Mouse (Mus musculus) brain, embryonic 14.5 days (tissue): ENCODE results near the gene Hist1h3g. TPM values are rescaled to one million over a fixed set of nuclear protein-coding genes. Genes with fewer than 3 reads are reported as not detected.

Experiments
- DNase-seq: peaks from one replicate; pipeline ENCODE4 v3.0.0-alpha.2; 2011; ENCODE audit warnings: low read depth
- CTCF ChIP-seq: fragments of 200-500 bp; IDR thresholded peaks from 2 replicates; pipeline ENCODE4 v1.5.1; 2012; ENCODE audit warnings: inconsistent platforms, mild to moderate bottlenecking, moderate library complexity, borderline replicate concordance; ENCODE audit not compliant: insufficient read depth, insufficient read length; ENCODE audit errors: extremely low read depth
- POLR2A ChIP-seq: fragments of 200-500 bp; IDR thresholded peaks from 2 replicates; pipeline ENCODE4 v1.6.1; 2012; ENCODE audit warnings: mild to moderate bottlenecking, inconsistent platforms, borderline replicate concordance; ENCODE audit not compliant: poor library complexity, insufficient read depth, insufficient read length, severe bottlenecking; ENCODE audit errors: extremely low read depth
- polyA plus RNA-seq: library from polyadenylated mRNA; depleted of rRNA; stranded (reverse); fragments of >200 nt; gene quantifications from 2 replicates; pipeline ENCODE4 v1.2.3, GENCODE M21; 2012; rRNA removed

The Hist1h3g gene
- polyA plus RNA-seq, 1 experiment = 25.5 TPM

DNA sequence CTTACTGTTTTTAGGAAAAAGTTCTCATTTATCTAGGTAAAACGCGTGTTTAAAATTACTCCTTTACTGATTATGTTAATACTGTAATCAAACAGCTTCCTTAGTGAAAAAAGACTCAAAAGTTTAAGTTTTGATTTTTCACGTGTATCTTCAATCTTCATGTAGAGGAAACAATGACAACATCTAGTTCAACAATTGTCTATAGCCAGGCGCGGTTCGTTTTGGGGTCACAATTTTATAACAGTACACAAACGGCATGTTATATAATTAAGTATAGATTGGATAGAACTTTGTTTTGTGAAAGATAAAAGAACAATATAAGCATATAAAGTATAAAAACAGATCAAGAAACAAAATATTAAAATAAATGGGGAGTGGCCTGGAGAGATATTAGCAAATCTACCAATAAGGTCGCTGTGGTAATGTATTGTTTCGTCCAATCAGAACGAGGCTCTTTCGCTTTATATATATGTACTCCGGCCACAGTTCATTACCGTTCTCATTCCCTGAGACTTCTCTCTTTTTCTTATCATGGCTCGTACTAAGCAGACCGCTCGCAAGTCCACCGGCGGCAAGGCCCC lies 40.1 kb downstream of the Hist1h3g start, which contains the start of gene Hist1h3d:
Gene Hist1h3d, plus strand, starts transcription at position 493 of the 581 bp plus-strand sequence.
- no peak for TF ChIP-seq POLR2A
- no peak for TF ChIP-seq CTCF
- peak; percentile 96 for DNase-seq

DNA sequence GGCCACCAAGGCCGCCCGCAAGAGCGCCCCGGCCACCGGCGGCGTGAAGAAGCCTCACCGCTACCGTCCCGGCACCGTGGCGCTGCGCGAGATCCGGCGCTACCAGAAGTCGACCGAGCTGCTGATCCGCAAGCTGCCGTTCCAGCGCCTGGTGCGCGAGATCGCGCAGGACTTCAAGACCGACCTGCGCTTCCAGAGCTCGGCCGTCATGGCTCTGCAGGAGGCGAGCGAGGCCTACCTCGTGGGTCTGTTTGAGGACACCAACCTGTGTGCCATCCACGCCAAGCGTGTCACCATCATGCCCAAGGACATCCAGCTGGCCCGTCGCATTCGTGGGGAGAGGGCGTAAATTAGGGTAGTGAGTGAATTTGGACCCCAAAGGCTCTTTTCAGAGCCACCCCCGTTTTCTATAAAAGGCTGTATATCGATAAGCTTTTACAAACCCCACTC lies 40.7 kb downstream of the Hist1h3g start:
- DNase-seq = peak; percentile 32

DNA sequence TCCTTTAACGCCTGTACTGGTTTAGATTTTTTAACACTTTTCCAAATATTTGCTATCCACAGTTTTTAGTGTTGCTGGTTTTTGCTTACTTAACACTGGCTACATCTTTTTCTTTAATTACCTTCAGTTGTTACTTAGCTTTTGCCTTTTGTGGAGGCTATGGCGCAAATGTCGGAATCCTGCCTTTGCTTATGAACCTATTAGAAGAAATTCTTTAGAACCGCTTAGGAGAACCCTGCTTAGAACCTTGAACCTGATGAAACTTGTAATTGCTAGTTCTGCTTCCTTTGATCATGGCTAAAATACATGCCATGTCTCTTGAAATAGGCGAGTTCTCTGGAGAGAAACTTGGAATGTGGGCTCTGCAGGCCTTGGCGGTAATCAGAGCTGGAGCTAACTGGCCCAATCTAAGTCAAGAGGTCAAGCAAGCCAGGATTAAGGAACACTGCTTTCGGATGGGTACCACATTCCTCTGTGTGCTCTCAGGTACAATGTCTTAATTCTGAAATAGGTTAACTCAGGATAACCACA lies 41.2 kb downstream of the Hist1h3g start:
- no peak for TF ChIP-seq POLR2A
- TF ChIP-seq CTCF = no peak
- DNase-seq = peak; percentile 39

DNA sequence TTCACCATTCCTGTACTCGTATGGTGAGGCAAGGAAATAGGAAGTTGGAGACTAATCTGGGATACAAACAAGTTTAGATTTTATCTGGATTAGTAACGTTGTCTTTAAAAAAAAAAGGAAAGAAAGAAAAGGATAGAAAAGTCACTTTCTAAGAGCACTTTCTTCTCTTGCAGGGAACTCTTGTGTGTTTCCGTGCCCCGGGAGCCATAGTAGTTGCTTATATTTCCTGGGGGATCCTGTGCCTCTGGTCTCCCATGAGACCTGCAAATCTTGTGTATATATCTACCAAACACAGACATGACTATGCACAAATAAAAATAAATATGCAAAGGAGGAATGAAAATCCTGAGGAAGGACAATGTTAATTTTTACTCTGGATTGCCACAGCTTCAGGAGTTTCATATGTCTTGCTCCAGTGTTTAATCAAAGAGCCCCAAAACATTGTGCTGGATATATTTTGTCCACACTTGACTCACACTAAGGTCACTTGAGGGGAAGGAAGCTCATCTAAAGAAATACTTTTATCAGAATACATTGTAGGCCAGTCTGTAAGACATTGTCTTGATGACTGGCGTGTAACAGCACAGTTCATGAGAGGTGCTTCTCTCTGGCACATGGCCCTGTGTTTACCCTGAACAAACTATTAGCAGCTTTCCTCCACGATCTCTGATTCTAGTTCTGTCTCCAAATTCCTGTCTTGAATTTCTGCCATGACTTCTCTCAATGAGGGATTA lies 41.9 kb downstream of the Hist1h3g start:
- peak; percentile 19 for DNase-seq
- TF ChIP-seq POLR2A = no peak
- no peak for TF ChIP-seq CTCF

DNA sequence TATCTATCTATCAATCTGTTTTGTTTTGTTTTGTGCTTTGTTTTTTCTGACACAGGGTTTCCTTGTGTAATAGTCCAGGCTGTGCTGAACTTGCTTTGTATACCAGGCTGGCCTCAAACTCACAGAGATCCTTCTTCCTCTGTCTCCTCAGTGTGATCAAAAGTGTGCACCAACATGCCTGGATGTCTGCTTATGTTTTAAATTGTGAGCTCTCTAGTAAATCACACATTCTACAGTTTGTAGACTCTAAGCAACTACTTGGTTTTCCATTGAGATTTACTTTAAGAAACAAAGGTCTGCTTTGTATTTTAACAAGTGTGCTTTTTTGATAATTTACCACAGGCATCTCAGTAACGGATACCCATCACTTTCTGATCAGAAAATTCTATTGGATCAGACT lies 42.6 kb downstream of the Hist1h3g start:
- no peak for DNase-seq
- TF ChIP-seq POLR2A (no peak), CTCF (no peak)

DNA sequence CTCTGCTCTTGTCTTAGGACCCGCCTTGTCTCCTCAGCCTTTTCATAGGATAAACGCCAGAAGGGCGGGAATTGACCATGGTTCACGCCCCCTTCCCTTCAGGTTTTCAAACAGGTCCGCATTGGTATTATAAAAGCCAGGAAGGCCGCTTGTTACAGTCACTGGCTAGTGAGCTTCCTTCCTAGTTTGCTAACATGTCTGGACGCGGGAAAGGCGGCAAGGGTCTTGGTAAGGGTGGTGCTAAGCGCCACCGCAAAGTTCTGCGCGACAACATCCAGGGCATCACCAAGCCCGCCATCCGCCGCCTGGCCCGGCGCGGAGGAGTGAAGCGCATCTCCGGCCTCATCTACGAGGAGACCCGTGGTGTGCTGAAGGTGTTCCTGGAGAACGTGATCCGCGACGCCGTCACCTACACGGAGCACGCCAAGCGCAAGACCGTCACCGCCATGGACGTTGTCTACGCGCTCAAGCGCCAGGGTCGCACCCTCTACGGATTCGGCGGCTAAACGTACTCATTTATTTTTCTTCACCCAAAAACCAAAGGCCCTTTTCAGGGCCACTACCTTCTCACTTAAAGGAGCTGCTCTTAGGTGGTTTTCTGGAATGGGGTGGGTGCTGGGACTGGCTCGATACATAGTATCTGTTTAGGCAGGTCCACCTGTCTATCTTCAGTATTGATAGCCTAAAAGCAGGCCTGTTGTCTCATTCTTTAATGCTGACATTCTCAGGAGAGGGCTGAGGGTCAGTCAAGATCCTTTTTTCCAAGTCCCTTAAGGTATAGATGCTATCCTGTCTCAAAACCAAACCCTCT lies 46.4 kb downstream of the Hist1h3g start, which contains the start of gene Hist1h4d:
Gene Hist1h4d, plus strand, starts transcription at position 191 of the 811 bp plus-strand sequence.
- peak; percentile 99 for DNase-seq
- TF ChIP-seq CTCF = no peak
- TF ChIP-seq POLR2A = peak; percentile 86; the same call in 1 of the 2 replicates

DNA sequence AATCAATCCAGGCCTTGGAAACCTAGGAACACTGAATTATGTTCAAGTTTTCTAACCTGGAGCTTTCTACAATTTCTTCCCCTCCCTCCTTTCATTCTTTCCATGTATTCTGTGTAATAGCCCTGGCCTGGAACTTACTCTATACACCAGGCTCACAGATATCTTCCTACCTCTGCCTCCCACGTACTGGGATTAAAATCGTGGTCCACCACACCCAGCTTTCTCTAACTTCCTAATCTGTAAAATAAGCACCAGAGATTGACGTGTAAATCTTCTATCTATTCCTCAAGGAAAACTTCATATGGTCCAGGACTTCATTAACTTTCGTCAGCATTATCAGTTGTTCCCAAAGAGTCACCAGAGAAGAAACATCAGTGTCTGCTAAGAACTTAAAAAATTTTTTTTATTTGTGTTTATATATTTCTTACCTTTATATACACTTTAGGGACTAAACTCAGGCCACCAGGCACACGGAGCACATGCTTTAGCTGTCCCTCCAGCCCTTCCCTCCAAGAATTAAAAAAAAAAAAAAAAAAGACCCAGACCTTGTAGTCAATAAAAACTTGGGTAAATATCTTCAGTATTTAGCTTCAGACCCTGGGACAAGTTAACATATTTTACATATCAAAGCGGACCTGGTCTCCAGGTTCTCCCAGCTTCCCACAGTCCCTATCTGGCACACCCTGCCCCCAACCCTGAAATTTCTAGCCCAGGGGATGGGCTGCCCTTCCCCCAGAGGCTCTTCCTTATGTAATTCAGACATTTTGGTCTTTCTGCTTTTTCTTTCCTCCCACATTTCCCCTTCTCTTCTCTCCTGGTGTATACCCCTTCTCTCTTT lies 47.2 kb downstream of the Hist1h3g start:
- no peak for TF ChIP-seq CTCF
- no peak for TF ChIP-seq POLR2A
- peak; percentile 26 for DNase-seq

DNA sequence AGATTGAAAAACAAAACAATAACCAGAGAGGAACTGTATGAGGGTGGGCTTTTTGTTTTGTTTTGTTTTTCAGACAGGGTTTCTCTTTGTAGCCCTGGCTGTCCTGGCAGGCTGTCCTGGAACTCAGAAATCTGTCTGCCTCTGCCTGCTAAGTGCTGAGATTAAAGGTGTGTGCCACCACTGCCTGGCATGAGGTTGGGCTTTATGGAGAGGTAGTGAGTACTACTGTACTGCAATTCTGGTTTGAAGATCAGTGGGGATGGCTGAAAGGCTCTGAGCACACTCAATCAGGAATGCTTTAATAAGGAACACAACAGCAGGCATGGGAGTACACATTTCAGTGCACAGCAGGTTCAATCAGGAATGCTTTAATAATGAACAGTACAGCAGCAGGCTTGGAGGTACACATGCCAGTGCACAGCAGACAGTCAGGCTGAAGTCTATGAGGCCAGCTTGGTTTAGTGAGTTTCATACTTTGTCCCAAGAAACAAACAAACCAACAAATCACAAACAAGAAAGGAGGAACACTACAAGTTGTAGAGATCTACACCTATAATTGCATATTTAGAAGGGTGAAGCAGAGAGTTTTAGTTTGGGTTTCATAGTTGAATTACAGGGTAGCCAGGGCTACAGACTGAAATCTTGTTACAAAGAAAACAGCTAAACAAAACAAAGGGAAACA lies 48.3 kb downstream of the Hist1h3g start:
- TF ChIP-seq POLR2A (no peak), CTCF (no peak)
- peak; percentile 26 for DNase-seq

DNA sequence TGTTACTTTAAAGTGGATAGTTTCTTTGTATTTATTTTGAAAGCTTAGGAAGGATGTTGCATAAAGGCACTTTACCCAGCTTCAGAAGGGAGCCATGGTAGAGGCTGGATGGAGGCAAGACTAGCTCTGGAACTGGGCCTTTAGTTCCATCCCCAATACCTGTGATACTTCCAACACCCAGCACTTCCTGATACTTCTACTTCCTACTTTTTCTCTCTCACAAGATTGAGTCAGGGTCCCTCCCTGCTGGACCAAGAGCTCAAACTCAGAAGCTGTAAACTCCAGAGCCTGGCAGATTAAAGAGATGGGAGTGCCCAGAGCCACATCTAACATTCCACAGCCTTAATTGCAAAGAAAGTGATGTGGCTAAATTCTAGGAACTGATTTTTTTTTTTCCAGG lies 49.1 kb downstream of the Hist1h3g start:
- TF ChIP-seq POLR2A = no peak

DNA sequence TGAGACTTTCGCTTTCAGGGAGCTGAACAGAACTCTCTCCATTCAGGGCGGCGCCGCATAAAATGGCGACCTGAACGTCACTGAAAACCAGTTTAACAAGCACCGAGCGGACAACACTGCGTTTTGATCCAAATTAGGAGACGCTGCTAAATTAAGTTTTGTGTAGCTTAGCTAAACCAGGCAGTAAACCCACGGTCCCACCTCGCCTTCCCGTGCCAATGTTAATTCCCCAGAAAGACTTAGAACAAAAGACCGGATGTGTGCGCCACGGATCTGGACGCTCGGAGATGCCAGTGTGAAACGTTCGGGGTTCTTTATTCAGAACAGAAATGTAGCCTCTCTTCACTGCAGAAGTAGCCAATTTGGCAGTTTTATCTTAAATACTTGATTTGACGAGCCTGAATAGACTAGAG lies 49.8 kb downstream of the Hist1h3g start:
- DNase-seq = peak; percentile 88
- TF ChIP-seq CTCF (no peak), POLR2A (peak; percentile 22; the same call in 1 of the 2 replicates)

More for the DNA sequence above, 49.1 kb downstream of the Hist1h3g start:
- DNase-seq = peak; percentile 42

Other genes with a start within 250 kb of the Hist1h3g start
- 21.2 and 22.4 TPM in 2 replicates for gene Zfp322a, start 166.2 kb upstream of the Hist1h3g start, polyA plus RNA-seq
- gene Abt1, start 111.6 kb upstream of the Hist1h3g start, polyA plus RNA-seq = 7.2 and 8.3 TPM in 2 replicates
- gene Btn1a1, start 69.5 kb upstream of the Hist1h3g start, polyA plus RNA-seq = 0.05 and 0.12 TPM in 2 replicates
- gene Btn2a2, start 46.6 kb upstream of the Hist1h3g start, polyA plus RNA-seq = 0.03 and 0.11 TPM in 2 replicates
- 23.3 and 31.7 TPM in 2 replicates for gene Hist1h4h, start 4.4 kb upstream of the Hist1h3g start, polyA plus RNA-seq
- gene Hist1h2af, start 1.5 kb upstream of the Hist1h3g start, polyA plus RNA-seq = 474 and 536 TPM in 2 replicates
- 4.4 and 4.7 TPM in 2 replicates for gene Hist1h2bh, start 8.0 kb downstream of the Hist1h3g start, polyA plus RNA-seq
- gene Hist1h3f, start 8.6 kb downstream of the Hist1h3g start, polyA plus RNA-seq = 4.5 and 5.5 TPM in 2 replicates
- 17.2 and 25.6 TPM in 2 replicates for gene Hist1h4f, start 16.2 kb downstream of the Hist1h3g start, polyA plus RNA-seq
- 0.39 and 0.51 TPM in 2 replicates for gene Hist1h1d, start 17.8 kb downstream of the Hist1h3g start, polyA plus RNA-seq
- gene Hist1h3e, start 26.9 kb downstream of the Hist1h3g start, polyA plus RNA-seq = 34.2 and 40.6 TPM in 2 replicates
- gene Hist1h2ae, start 35.8 kb downstream of the Hist1h3g start, polyA plus RNA-seq = 17.9 and 18.0 TPM in 2 replicates
- 44.4 and 68.0 TPM in 2 replicates for gene Hist1h2bg, start 36.0 kb downstream of the Hist1h3g start, polyA plus RNA-seq
- gene Hist1h2bf, start 38.8 kb downstream of the Hist1h3g start, polyA plus RNA-seq = 15.0 and 21.6 TPM in 2 replicates
- 7.2 and 13.6 TPM in 2 replicates for gene Hist1h2ad, start 39.0 kb downstream of the Hist1h3g start, polyA plus RNA-seq
- 21.8 and 24.7 TPM in 2 replicates for gene Hist1h3d, start 40.3 kb downstream of the Hist1h3g start, polyA plus RNA-seq
- gene Hist1h4d, start 46.2 kb downstream of the Hist1h3g start, polyA plus RNA-seq = 6.5 and 18.7 TPM in 2 replicates
- gene Hist1h2be, start 85.7 kb downstream of the Hist1h3g start, polyA plus RNA-seq = 3.5 TPM in 2 replicates
- gene Hist1h1e, start 87.1 kb downstream of the Hist1h3g start, polyA plus RNA-seq = 5.8 and 7.8 TPM in 2 replicates
- gene Hist1h2ac, start 148.5 kb downstream of the Hist1h3g start, polyA plus RNA-seq = 1.7 and 1.8 TPM in 2 replicates
- gene Hist1h2bc, start 148.8 kb downstream of the Hist1h3g start, polyA plus RNA-seq = 32.0 and 48.5 TPM in 2 replicates
- gene Hist1h1t, start 160.4 kb downstream of the Hist1h3g start, polyA plus RNA-seq = 0.08 TPM in 1 of 2 replicates, not detected in the other
- 4.6 and 11.6 TPM in 2 replicates for gene Hist1h4c, start 163.0 kb downstream of the Hist1h3g start, polyA plus RNA-seq
- 1.7 and 2.3 TPM in 2 replicates for gene Hfe, start 175.4 kb downstream of the Hist1h3g start, polyA plus RNA-seq
- 12.1 and 16.0 TPM in 2 replicates for gene Hist1h1c, start 203.4 kb downstream of the Hist1h3g start, polyA plus RNA-seq
- 30.4 and 54.0 TPM in 2 replicates for gene Hist1h3c, start 210.2 kb downstream of the Hist1h3g start, polyA plus RNA-seq
- 11.1 and 17.5 TPM in 2 replicates for gene Hist1h2bb, start 211.3 kb downstream of the Hist1h3g start, polyA plus RNA-seq
- 34.0 and 49.9 TPM in 2 replicates for gene Hist1h2ab, start 215.7 kb downstream of the Hist1h3g start, polyA plus RNA-seq
- 49.2 and 55.6 TPM in 2 replicates for gene Hist1h3b, start 216.8 kb downstream of the Hist1h3g start, polyA plus RNA-seq
- 17.9 and 20.4 TPM in 2 replicates for gene Hist1h4b, start 221.6 kb downstream of the Hist1h3g start, polyA plus RNA-seq
- 11.6 and 33.9 TPM in 2 replicates for gene Hist1h4a, start 225.8 kb downstream of the Hist1h3g start, polyA plus RNA-seq
- gene Hist1h3a, start 227.0 kb downstream of the Hist1h3g start, polyA plus RNA-seq = 22.8 and 41.9 TPM in 2 replicates
- gene Hist1h1a, start 228.2 kb downstream of the Hist1h3g start, polyA plus RNA-seq = 3.8 and 4.0 TPM in 2 replicates
- gene Trim38, start 234.5 kb downstream of the Hist1h3g start, polyA plus RNA-seq = not detected in 2 replicates